Mouse (Mus musculus) intestine, embryonic 14.5 days (tissue): ENCODE results near the gene Mecr. TPM values are rescaled to one million over a fixed set of nuclear protein-coding genes. Genes with fewer than 3 reads are reported as not detected.

Experiments used
- ATAC-seq: fragments of 200-750 bp; cut with Nextera tagmentation; replicated peaks from 2 replicates; pipeline ENCODE4 v1.8.0; 2017; ENCODE audit warnings: low read depth, moderate number of reproducible peaks, moderate TSS enrichment, moderate library complexity; ENCODE audit not compliant: low FRiP score, low TSS enrichment
- DNase-seq: peaks from one replicate; pipeline ENCODE4 v3.0.0-alpha.2; 2018; ENCODE audit warnings: low spot score
- H3K27ac ChIP-seq: fragments of 300-500 bp; sonication (generic); 2 replicates; pipeline ENCODE4 v1.5.1; 2014; ENCODE audit warnings: low read depth, mild to moderate bottlenecking, control low read depth
- H3K27me3 ChIP-seq: fragments of 300-500 bp; sonication (generic); replicated peaks from 2 replicates; pipeline ENCODE4 v1.6.1; 2014; ENCODE audit warnings: low read length, control low read depth; ENCODE audit not compliant: control insufficient read depth, insufficient read depth
- H3K36me3 ChIP-seq: fragments of 300-500 bp; sonication (generic); 2 replicates; pipeline ENCODE4 v1.6.1; 2014; ENCODE audit warnings: low read length, control low read depth; ENCODE audit not compliant: control insufficient read depth, insufficient read depth
- H3K4me1 ChIP-seq: fragments of 300-500 bp; sonication (generic); replicated peaks from 2 replicates; pipeline ENCODE4 v1.6.1; 2014; ENCODE audit warnings: low read length, control low read depth, mixed read lengths; ENCODE audit not compliant: control insufficient read depth, insufficient read depth
- H3K4me2 ChIP-seq: fragments of 300-500 bp; sonication (generic); 2 replicates; pipeline ENCODE4 v1.6.1; 2014; ENCODE audit warnings: low read length
- H3K4me3 ChIP-seq: fragments of 300-500 bp; sonication (generic); 2 replicates; pipeline ENCODE4 v1.5.1; 2014; ENCODE audit warnings: low read depth, low read length, control low read depth, mixed read lengths
- H3K9ac ChIP-seq: fragments of 300-500 bp; sonication (generic); 2 replicates; pipeline ENCODE4 v1.6.1; 2014; ENCODE audit warnings: mild to moderate bottlenecking, low read length
- H3K9me3 ChIP-seq: fragments of 300-500 bp; sonication (generic); 2 replicates; pipeline ENCODE4 v1.6.1; 2016; ENCODE audit warnings: low read length, control low read depth; ENCODE audit not compliant: control insufficient read depth
- WGBS: fragments of 180-500 bp; shearing (Covaris S2); extraction: QIAGEN DNeasy Blood & Tissue Kit; methylation state at CpG from one replicate; pipeline ENCODE4 v1.1.7; 2014; 5-methylcytosine and 5-hydroxymethylcytosine counted together
- polyA plus RNA-seq: library from polyadenylated mRNA; unstranded; fragments of >200 nt; fragmentation: Nextera tagmentation; extraction: Ambion mirVana; gene quantifications from 2 replicates; pipeline ENCODE4 v1.2.1, GENCODE M21; 2014

The Mecr gene
- polyA plus RNA-seq, 1 experiment from 2014 or later, result 59.3 TPM

DNA sequence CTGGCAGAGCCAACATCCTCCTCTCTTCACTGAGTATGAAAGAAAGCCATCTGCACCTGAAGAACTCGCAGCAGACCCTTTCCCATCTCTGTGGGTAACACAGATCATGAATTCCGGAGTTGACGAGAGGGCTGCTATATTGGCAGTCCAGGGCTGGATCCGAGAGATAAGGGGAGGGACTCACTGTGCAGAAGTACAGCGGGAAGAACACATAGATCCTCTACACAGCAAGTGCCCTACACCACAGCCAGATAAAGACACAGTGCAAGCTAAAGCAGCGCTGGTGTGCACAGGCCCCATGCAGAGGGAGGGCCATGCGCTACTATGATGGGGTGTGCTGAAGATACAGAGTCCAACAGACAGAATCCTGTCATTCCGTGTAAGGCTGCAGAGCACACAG, 14.1 kb upstream of the Mecr start:
- H3K9ac ChIP-seq, result no peak overlapping the region
- peaks cover 9% of the 10 kb centered on the region; the same call in 1 of the 2 replicates for H3K4me1 ChIP-seq
- H3K36me3 ChIP-seq, result no peaks in the 10 kb centered on the region
- DNase-seq, result no peak
- no peak overlapping the region for H3K4me3 ChIP-seq
- WGBS, result 67% methylated on average over 8 of the region's 8 CpGs
- no peak overlapping the region for H3K27ac ChIP-seq
- no peak for ATAC-seq
- no peak overlapping the region for H3K4me2 ChIP-seq
- no peaks in the 10 kb centered on the region for H3K9me3 ChIP-seq
- H3K27me3 ChIP-seq, result no peaks in the 10 kb centered on the region

DNA sequence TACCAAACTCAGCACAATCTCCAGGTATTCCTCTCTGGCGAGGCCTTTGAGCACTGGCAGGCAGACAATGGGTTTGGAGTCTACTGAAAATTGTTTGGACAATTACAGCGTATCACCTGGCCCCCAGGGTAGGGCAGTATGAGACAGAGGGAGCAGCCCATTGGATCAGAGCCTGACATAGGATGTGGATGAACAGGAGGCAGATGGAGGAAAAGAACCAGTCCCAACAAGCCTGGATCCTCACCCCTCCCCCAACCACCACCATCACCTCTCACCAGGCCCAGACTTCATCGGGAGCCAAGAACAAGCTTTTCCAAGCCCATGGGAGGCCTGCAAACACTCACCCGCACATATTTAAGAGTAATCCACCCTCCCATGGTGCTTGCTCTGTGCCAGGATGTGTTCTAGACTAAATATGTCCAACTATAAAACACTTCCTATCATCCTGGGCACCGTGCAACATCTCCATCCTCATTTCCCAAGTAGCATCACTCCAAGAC, 11.7 kb upstream of the Mecr start:
- no peak for DNase-seq
- H3K4me3 ChIP-seq, result no peak overlapping the region
- no peaks in the 10 kb centered on the region for H3K9me3 ChIP-seq
- ATAC-seq, result no peak
- H3K9ac ChIP-seq, result no peak overlapping the region
- peaks cover 9% of the 10 kb centered on the region; the same call in 1 of the 2 replicates for H3K4me1 ChIP-seq
- no peaks in the 10 kb centered on the region for H3K36me3 ChIP-seq
- H3K27me3 ChIP-seq, result peaks cover 4% of the 10 kb centered on the region; the same call in 1 of the 2 replicates
- no peak overlapping the region for H3K27ac ChIP-seq
- 62% methylated on average over 5 of the region's 5 CpGs for WGBS
- no peak overlapping the region for H3K4me2 ChIP-seq

DNA sequence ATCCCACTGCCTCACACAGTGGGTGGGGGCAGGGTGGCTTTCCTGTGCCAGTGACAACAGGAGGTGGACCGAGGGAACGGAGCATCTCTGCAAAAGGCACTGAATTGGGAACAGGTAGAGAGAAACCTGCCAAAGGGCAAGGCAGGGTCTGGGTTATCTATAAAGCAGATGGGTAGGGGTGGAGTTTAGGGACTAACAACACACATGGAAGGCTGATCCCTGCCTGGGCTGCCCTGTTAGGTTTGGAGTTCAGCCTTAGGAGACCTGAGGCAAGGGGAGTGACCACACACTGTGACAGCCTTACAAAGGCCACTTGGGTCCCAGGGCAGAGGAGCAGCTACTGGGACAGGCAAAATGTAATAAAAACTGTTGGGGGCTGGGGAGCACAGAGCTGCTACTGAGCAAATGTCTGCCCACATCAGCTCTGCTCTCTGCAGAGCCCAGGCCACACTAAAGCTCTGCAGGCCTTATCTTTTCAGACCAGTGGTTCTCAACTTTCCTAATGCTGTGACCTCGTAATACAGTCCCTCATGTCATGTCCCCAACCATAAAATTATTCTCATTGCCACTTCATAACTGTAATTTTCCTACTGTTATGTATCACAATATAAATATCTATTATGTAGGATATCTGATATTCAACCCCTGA, 10.4 kb upstream of the Mecr start:
- Histone ChIP-seq H3K36me3 (no peaks in the 10 kb centered on the region), H3K27ac (no peak overlapping the region), H3K27me3 (peaks cover 9% of the 10 kb centered on the region), H3K9ac (no peak overlapping the region), H3K4me1 (no peaks in the 10 kb centered on the region), H3K9me3 (no peaks in the 10 kb centered on the region), H3K4me3 (no peak overlapping the region), H3K4me2 (no peak overlapping the region)
- DNase-seq (no peak), ATAC-seq (no peak)
- 79% methylated on average over 3 of the region's 3 CpGs for WGBS

DNA sequence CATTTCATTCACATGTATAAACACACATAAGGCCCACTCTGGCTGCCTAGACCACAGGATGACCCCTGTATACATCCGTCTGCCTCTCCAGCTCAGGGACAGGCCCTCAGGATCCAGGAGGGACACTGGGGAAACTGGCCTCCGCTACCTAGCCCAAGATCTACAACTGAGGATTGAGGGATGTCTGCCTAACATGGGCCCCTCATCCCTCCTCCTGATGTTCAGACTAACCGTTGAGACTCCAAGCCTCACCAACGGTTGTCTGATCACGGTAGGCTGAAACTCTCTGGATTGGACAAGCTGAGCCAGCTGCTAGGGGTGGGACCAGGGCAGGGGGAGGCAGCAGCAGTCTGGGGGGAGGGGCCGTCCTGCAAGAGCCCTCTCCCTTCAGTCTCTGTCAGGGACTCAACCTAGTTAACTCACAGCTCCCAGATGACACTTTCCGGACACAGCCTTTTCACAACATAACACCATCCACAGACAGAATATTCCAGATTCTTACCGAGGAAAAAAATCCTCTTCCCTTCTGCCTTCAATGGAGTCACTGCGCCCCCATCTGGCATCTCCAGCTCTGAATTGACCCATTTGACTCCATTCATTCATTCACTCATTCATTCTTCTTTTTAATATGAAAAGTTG, 9.2 kb upstream of the Mecr start:
- WGBS, result 25% methylated on average over 9 of the region's 9 CpGs
- H3K4me3 ChIP-seq, result no peak overlapping the region
- H3K9me3 ChIP-seq, result no peaks in the 10 kb centered on the region
- H3K4me1 ChIP-seq, result no peaks in the 10 kb centered on the region
- H3K4me2 ChIP-seq, result no peak overlapping the region
- peaks cover 12% of the 10 kb centered on the region for H3K27me3 ChIP-seq
- no peak overlapping the region for H3K9ac ChIP-seq
- ATAC-seq, result no peak
- H3K27ac ChIP-seq, result no peak overlapping the region
- H3K36me3 ChIP-seq, result no peaks in the 10 kb centered on the region
- DNase-seq, result no peak

DNA sequence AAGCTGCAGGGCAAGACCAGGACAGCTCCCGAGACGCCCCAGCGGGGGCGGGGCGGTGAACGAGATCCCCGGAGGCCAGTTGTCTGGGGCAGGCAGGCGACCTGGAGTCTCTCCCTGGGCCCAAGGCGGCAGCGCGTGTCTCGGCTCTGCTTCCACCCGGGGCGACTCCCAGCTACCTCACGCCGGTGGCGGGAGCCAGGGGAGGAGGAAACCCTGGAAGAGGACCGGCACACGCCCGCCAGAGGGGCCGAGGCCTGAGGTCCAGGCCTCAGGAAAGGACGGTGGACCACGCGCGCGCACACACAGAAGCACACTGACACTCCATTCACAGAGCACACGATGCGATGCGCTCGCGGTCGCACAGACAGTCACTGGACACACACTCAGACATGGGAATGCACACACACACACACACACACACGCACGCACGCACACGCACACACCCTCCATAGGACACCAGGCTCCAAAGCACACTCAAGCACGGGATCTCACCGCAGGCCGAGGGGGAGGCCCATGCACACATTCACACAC, 6.9 kb upstream of the Mecr start:
- Histone ChIP-seq H3K4me1 (no peaks in the 10 kb centered on the region), H3K4me3 (peak overlapping the region; percentile 47), H3K4me2 (peak overlapping the region; percentile 97), H3K36me3 (no peaks in the 10 kb centered on the region), H3K9me3 (no peaks in the 10 kb centered on the region), H3K9ac (peak overlapping the region; percentile 69), H3K27ac (no peak overlapping the region), H3K27me3 (peaks cover 12% of the 10 kb centered on the region)
- 2% methylated on average over 39 of the region's 39 CpGs for WGBS
- DNase-seq (peak; percentile 75), ATAC-seq (0 out of 2 replicates have a peak, but pooled peaks have one; percentile 12)

DNA sequence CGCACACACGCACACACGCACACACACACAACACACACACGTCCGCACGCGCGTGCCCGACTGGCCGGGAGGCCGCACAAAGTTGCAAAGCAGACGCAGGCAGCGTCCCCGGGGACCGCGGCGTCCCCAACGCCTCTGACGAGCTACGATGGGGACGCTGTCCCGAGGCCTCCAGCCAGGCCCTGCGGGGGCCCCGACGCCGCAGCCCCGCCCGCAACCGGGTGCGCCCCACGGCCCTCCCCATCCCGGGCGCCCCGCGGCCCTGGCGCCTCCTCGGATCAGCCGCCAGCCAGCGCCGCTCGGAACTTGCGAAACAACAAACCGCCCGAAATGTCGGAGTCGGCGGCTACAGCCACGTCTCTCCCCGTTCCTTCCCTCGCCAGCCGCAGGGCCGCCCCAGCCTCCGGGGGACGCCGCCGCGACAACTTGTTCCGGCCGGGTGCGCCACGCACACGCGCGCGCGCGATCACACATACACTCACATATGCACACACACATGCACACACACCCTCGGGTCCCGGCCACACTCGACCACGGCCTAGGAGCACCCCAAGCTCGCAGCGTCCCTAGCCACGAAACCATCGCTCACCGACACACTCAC, 6.3 kb upstream of the Mecr start:
- Histone ChIP-seq H3K36me3 (no peaks in the 10 kb centered on the region), H3K9me3 (no peaks in the 10 kb centered on the region), H3K9ac (peak overlapping the region; percentile 69), H3K27me3 (peaks cover 12% of the 10 kb centered on the region), H3K4me2 (peak overlapping the region; percentile 97), H3K4me3 (peak overlapping the region; percentile 47), H3K27ac (no peak overlapping the region), H3K4me1 (no peaks in the 10 kb centered on the region)
- DNase-seq (peak; percentile 78), ATAC-seq (peak; percentile 34)
- under 1% methylated on average over 75 of the region's 76 CpGs for WGBS

DNA sequence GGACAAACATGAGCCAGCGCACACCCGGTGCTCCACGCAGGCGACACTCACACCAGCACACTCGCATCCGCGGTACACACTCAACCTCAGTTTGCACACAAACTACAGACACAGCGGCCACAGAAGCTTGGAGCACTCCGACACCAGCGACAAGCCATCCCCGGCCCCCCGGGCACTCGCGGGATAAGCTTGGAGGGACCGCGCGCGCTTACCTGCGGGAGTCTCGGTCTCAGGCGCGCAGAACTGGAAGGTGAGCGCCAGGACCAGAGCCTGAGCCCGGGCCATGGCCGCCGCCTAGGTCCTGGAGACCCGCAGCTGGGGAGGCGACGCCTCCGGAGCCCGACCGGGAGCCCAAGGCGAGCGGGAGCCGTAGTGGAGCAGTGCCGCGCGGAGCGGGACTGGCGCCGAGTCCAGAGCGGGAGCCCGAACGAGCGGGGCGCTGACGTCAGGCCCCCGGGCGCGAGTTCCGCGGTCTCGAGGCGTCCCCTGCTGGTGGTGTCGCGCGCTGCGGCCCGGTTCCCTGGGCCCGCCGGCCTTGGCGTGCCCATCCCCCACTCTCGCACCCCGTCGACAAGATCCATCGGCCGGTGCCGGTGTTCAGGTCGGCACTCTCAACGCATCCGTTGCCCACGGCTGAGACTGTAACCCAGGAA, 5.3 kb upstream of the Mecr start, which contains the start of gene Ptpru:
TSS of gene Ptpru (minus strand) at position 417 of the 653 bp plus-strand sequence.
- peak; percentile 99 for DNase-seq
- Histone ChIP-seq H3K9me3 (no peaks in the 10 kb centered on the region), H3K36me3 (no peaks in the 10 kb centered on the region), H3K4me3 (peak within 1 kb of the TSS; percentile 47), H3K27ac (no peak within 1 kb of the TSS), H3K27me3 (peaks cover 15% of the 10 kb centered on the region), H3K4me2 (peak within 1 kb of the TSS; percentile 97), H3K4me1 (no peaks in the 10 kb centered on the region), H3K9ac (peak within 1 kb of the TSS; percentile 69)
- under 1% methylated on average over 70 of the region's 72 CpGs for WGBS
- peak; percentile 82 for ATAC-seq
